Mouse (Mus musculus) frontal cortex, postnatal 25 days (tissue): Measurements from ENCODE around the gene S100a8.

ENCODE experiments used
- DNase-seq, 2 experiments: peaks; one replicate each; pipeline ENCODE4 v3.0.0; 2022; ENCODE audit warnings: low spot score in 2 of 2

The S100a8 gene

GRCm38 (mm10) chr3:90668846-90669245 is at the start of gene S100a8:
S100a8 (plus strand) TSS chr3:90668978.
- no peak for DNase-seq

GRCm38 (mm10) chr3:90621552-90621951 is 47.2 kb upstream of the S100a8 start:
- no peak for DNase-seq

GRCm38 (mm10) chr3:90623435-90624071 is 45.2 kb upstream of the S100a8 start:
- no peak for DNase-seq

GRCm38 (mm10) chr3:90625496-90625895 is 43.3 kb upstream of the S100a8 start:
- no peak for DNase-seq

- DNase-seq: no peak
Observed at GRCm38 (mm10) chr3:90626266-90627021, 42.3 kb upstream of the S100a8 start.

GRCm38 (mm10) chr3:90627366-90627765 is 41.4 kb upstream of the S100a8 start:
- DNase-seq: no peak

GRCm38 (mm10) chr3:90627807-90628206 is 41.0 kb upstream of the S100a8 start:
- DNase-seq: no peak

- DNase-seq: no peak
Observed at GRCm38 (mm10) chr3:90629298-90629697, 39.5 kb upstream of the S100a8 start.

GRCm38 (mm10) chr3:90631984-90632383 is 36.8 kb upstream of the S100a8 start:
- DNase-seq: no peak

GRCm38 (mm10) chr3:90638511-90639275 is 30.1 kb upstream of the S100a8 start:
- DNase-seq: no peak

- no peak for DNase-seq
Observed at GRCm38 (mm10) chr3:90639511-90640154, 29.1 kb upstream of the S100a8 start.

GRCm38 (mm10) chr3:90640981-90641380 is 27.8 kb upstream of the S100a8 start:
- DNase-seq: no peak

- DNase-seq: peak in 1 of 2 experiments; percentile 26
Observed at GRCm38 (mm10) chr3:90644220-90644619, 24.6 kb upstream of the S100a8 start.

- DNase-seq: no peak
Observed at GRCm38 (mm10) chr3:90647291-90647690, 21.5 kb upstream of the S100a8 start.

GRCm38 (mm10) chr3:90648981-90649380 is 19.8 kb upstream of the S100a8 start:
- no peak for DNase-seq

- no peak for DNase-seq
Observed at GRCm38 (mm10) chr3:90649832-90650231, 18.9 kb upstream of the S100a8 start.

- peak; percentile 77 to 78 for DNase-seq
Observed at GRCm38 (mm10) chr3:90652878-90653508, 15.8 kb upstream of the S100a8 start.

- no peak for DNase-seq
Observed at GRCm38 (mm10) chr3:90653717-90654116, 15.1 kb upstream of the S100a8 start, which contains the start of gene S100a7a. S100a7a (plus strand) TSS chr3:90654017.

GRCm38 (mm10) chr3:90657405-90657804 is 11.4 kb upstream of the S100a8 start:
- no peak for DNase-seq

- DNase-seq: no peak
Observed at GRCm38 (mm10) chr3:90659364-90660044, 9.3 kb upstream of the S100a8 start.

- DNase-seq: no peak
Observed at GRCm38 (mm10) chr3:90664219-90664618, 4.6 kb upstream of the S100a8 start.
